Mouse (Mus musculus): ENCODE data around the gene Pdlim3. TPM values are rescaled to one million over a fixed set of nuclear protein-coding genes. Genes with fewer than 3 reads are reported as not detected.

Pdlim3 gene
- polyA plus RNA-seq, 2 experiments = 73.8 to 81.6 TPM

DNA sequence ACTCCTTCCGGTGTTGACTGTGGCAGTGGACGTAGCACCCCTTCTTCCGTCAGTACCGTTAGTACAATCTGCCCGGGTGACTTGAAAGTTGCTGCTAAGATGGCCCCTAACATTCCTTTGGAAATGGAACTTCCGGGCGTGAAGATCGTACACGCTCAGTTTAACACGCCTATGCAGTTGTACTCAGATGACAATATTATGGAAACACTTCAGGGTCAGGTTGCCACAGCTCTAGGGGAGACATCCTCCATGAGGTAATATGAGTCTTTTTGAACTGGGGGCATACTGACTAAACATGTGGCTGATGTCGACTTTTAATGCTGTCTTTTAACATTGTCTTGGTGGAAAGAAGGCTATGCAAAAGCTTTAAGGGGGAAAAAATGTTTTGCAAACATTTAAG is 28.4 kb downstream of the Pdlim3 start:
- Histone ChIP-seq H3K36me3 (ENCODE audit: control insufficient read depth, insufficient read depth, low read length) (no peaks in the 10 kb centered on the region), H3K27ac (replicated peaks; ENCODE audit: low read depth, low read length) (no peak overlapping the region), H3K4me1 (ENCODE audit: control insufficient read depth, insufficient read depth, low read length) (peaks cover 6% of the 10 kb centered on the region), H3K4me2 (replicated peaks; ENCODE audit: low read depth, low read length, severe bottlenecking) (no peak overlapping the region), H3K4me3 (replicated peaks; ENCODE audit: low read length) (no peak overlapping the region), H3K9ac (ENCODE audit: low read depth, low read length, severe bottlenecking) (no peak overlapping the region), H3K27me3 (ENCODE audit: control insufficient read depth, insufficient read depth, low read length) (no peaks in the 10 kb centered on the region), H3K9me3 (ENCODE audit: control insufficient read depth, low read length) (no peaks in the 10 kb centered on the region)
- TF ChIP-seq POLR2A (IDR thresholded peaks at IDR 0.05; ENCODE audit: borderline replicate concordance, extremely low read depth, insufficient read depth, insufficient read length) = no peak
- ATAC-seq (ENCODE audit: low FRiP score, low read depth) (no peak), DNase-seq (ENCODE audit: low spot score) (no peak)
- 79% methylated on average over 11 of the region's 11 CpGs for WGBS

DNA sequence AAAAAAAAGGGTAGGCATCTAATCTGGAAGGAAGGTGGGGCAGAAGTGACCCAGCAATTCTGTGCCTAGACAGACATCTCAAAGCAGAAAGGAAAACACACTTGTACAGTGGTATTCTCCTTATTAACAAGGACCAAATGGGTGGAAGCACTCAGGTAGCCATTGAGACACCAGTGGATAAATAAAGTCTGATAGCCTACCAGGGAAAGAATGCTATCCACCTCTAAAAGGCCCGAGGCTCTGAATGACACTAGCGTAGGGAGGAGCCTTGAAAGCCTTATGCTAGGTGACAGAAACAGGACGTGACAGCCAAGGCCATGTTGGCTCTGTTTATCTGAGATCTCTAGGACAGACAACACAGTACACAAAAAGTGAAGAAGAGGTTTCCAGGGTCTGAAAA is 31.2 kb downstream of the Pdlim3 start:
- no peak overlapping the region for H3K9ac ChIP-seq (ENCODE audit: low read depth, low read length, severe bottlenecking)
- H3K4me2 ChIP-seq (replicated peaks; ENCODE audit: low read depth, low read length, severe bottlenecking) = no peak overlapping the region
- H3K36me3 ChIP-seq (ENCODE audit: control insufficient read depth, insufficient read depth, low read length) = no peaks in the 10 kb centered on the region
- DNase-seq (ENCODE audit: low spot score) (no peak), ATAC-seq (ENCODE audit: low FRiP score, low read depth) (no peak)
- H3K27me3 ChIP-seq (ENCODE audit: control insufficient read depth, insufficient read depth, low read length) = no peaks in the 10 kb centered on the region
- no peak overlapping the region for H3K4me3 ChIP-seq (replicated peaks; ENCODE audit: low read length)
- peaks cover 6% of the 10 kb centered on the region; the same call in 1 of the 2 replicates for H3K4me1 ChIP-seq (ENCODE audit: control insufficient read depth, insufficient read depth, low read length)
- no peak for TF ChIP-seq POLR2A (IDR thresholded peaks at IDR 0.05; ENCODE audit: borderline replicate concordance, extremely low read depth, insufficient read depth, insufficient read length)
- H3K27ac ChIP-seq (replicated peaks; ENCODE audit: low read depth, low read length) = no peak overlapping the region
- H3K9me3 ChIP-seq (ENCODE audit: control insufficient read depth, low read length) = no peaks in the 10 kb centered on the region
- 87% methylated on average over 3 of the region's 3 CpGs for WGBS

DNA sequence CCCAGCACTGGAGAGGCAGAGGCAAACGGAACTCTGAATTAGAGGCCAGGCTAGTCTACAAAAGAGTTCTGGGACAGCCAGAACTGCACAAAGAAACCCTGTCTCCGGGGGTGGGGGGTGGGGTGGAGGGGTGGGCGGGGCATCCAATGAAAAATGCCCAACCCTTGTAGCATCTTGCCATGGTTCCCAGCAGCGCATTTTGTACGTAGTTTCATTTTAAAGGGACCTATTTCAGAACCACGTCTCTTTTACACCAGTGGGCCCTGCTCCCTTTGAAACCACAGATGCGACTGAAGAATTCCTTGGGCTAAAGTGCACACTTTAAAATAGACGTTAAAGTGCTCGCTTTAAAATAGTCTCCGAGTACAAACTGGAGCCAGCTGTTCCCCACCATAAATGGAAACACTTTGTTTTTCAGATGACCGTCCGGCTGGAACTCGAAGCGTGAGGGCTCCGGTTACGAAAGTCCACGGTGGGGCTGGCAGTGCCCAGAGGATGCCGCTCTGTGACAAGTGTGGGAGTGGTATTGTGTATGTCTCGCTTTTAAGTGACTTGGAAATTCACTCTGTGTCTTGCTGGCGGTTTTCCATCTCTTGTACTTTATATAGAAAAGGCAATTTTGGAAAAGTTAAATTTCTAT is 31.9 kb downstream of the Pdlim3 start:
- Histone ChIP-seq H3K27me3 (ENCODE audit: control insufficient read depth, insufficient read depth, low read length) (no peaks in the 10 kb centered on the region), H3K4me3 (replicated peaks; ENCODE audit: low read length) (peak overlapping the region; percentile 3; the same call in 1 of the 2 replicates), H3K4me2 (replicated peaks; ENCODE audit: low read depth, low read length, severe bottlenecking) (peak overlapping the region; percentile 29), H3K27ac (replicated peaks; ENCODE audit: low read depth, low read length) (peak overlapping the region; percentile 38; the same call in 1 of the 2 replicates), H3K4me1 (ENCODE audit: control insufficient read depth, insufficient read depth, low read length) (peaks cover 6% of the 10 kb centered on the region; the same call in 1 of the 2 replicates), H3K9me3 (ENCODE audit: control insufficient read depth, low read length) (no peaks in the 10 kb centered on the region), H3K9ac (ENCODE audit: low read depth, low read length, severe bottlenecking) (no peak overlapping the region), H3K36me3 (ENCODE audit: control insufficient read depth, insufficient read depth, low read length) (no peaks in the 10 kb centered on the region)
- ATAC-seq (ENCODE audit: low FRiP score, low read depth) (peak; percentile 59), DNase-seq (ENCODE audit: low spot score) (peak; percentile 26)
- 32% methylated on average over 19 of the region's 20 CpGs for WGBS
- no peak for TF ChIP-seq POLR2A (IDR thresholded peaks at IDR 0.05; ENCODE audit: borderline replicate concordance, extremely low read depth, insufficient read depth, insufficient read length)

DNA sequence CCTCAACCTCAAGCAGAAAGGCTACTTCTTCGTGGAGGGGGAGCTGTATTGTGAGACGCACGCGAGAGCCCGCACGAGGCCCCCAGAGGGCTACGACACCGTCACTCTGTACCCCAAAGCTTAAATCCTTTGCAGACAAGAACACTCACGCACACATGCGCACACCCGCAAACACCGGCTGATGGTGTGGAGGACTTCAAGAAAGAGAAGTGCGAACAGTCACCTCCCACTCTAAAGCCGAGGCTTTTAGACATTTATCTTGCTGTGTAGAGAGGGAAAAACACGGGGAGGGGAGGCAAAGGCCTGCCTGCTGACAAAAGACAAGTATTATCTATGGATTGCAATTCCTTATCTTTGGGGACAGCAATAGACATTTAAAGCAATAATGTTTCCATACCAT is 33.6 kb downstream of the Pdlim3 start:
- ATAC-seq (ENCODE audit: low FRiP score, low read depth) = no peak
- Histone ChIP-seq H3K36me3 (ENCODE audit: control insufficient read depth, insufficient read depth, low read length) (no peaks in the 10 kb centered on the region), H3K27ac (replicated peaks; ENCODE audit: low read depth, low read length) (no peak overlapping the region), H3K4me1 (ENCODE audit: control insufficient read depth, insufficient read depth, low read length) (peaks cover 6% of the 10 kb centered on the region; the same call in 1 of the 2 replicates), H3K4me3 (replicated peaks; ENCODE audit: low read length) (no peak overlapping the region), H3K9me3 (ENCODE audit: control insufficient read depth, low read length) (no peaks in the 10 kb centered on the region), H3K27me3 (ENCODE audit: control insufficient read depth, insufficient read depth, low read length) (no peaks in the 10 kb centered on the region), H3K4me2 (replicated peaks; ENCODE audit: low read depth, low read length, severe bottlenecking) (no peak overlapping the region), H3K9ac (ENCODE audit: low read depth, low read length, severe bottlenecking) (no peak overlapping the region)
- DNase-seq (ENCODE audit: low spot score) = no peak
- no peak for TF ChIP-seq POLR2A (IDR thresholded peaks at IDR 0.05; ENCODE audit: borderline replicate concordance, extremely low read depth, insufficient read depth, insufficient read length)
- 87% methylated on average over 15 of the region's 15 CpGs for WGBS

DNA sequence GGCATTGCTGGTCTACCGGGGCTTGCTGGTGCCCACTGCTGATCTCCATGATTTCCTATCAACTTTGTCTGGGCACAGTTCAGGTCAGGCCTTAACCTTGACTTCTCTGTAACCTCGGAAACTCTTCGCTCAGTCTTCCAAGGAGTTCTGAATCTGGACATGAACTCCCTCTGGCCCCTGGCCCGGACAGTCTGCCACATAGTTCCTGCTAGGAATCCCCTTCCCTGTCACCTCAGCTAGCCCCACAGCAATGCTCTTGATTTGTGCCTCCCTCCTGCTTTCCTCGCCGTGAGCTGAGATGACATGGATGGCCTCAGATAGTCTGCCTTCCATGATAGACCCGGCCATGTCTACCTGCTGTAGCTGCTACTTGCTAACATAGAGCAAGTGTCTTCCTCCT is 35.1 kb downstream of the Pdlim3 start:
- Histone ChIP-seq H3K9me3 (ENCODE audit: control insufficient read depth, low read length) (no peaks in the 10 kb centered on the region), H3K4me1 (ENCODE audit: control insufficient read depth, insufficient read depth, low read length) (peaks cover 6% of the 10 kb centered on the region; the same call in 1 of the 2 replicates), H3K4me3 (replicated peaks; ENCODE audit: low read length) (no peak overlapping the region), H3K9ac (ENCODE audit: low read depth, low read length, severe bottlenecking) (no peak overlapping the region), H3K27me3 (ENCODE audit: control insufficient read depth, insufficient read depth, low read length) (no peaks in the 10 kb centered on the region), H3K27ac (replicated peaks; ENCODE audit: low read depth, low read length) (no peak overlapping the region), H3K4me2 (replicated peaks; ENCODE audit: low read depth, low read length, severe bottlenecking) (no peak overlapping the region), H3K36me3 (ENCODE audit: control insufficient read depth, insufficient read depth, low read length) (no peaks in the 10 kb centered on the region)
- WGBS = 95% methylated on average over 7 of the region's 7 CpGs
- TF ChIP-seq POLR2A (IDR thresholded peaks at IDR 0.05; ENCODE audit: borderline replicate concordance, extremely low read depth, insufficient read depth, insufficient read length) = no peak
- DNase-seq (ENCODE audit: low spot score) (no peak), ATAC-seq (ENCODE audit: low FRiP score, low read depth) (no peak)

All from limb, embryonic 14.5 days (tissue).